Mouse (Mus musculus): ENCODE results near the gene Adamts15. TPM values are rescaled to one million over a fixed set of nuclear protein-coding genes. Genes with fewer than 3 reads are reported as not detected.

Gene Adamts15
- total RNA-seq (2021) = 1 to 10 TPM; 4.3 to 8.8 TPM
- long read RNA-seq, experiment 1, partial matches to known transcripts = 5 of 5 reads
- long read RNA-seq, experiment 1, other reads (novel, unspliced or antisense) = 0 of 5 reads
- long read RNA-seq, experiment 2 = 0 reads

GRCm38 (mm10) chr9:30922197-30922894 is at the start of gene Adamts15:
Gene Adamts15, minus strand, starts transcription at chr9:30922452.
- DNase-seq = peak; percentile 77 to 78

DNA sequence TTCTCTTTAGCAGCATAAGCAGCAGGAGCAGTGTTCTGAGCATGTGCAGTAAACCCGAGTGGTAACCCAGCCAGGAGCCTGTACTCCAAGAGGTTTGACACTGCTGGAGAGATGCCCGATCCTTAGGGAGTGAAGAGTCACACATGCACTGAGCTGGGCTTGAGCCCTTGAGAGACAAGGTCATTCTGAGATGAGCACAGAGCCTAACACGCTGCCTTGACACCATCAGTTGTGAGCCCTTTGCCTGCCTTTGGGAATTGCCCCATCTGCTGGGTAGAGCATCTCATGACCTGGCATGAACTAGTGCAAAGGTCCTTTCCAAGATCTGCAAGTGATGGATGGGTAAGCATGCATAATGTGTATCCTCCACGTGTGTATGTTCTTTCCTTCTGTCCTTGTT is 49.7 kb upstream of the Adamts15 start:
- DNase-seq = peak; percentile 46 to 61

GRCm38 (mm10) chr9:30970001-30970400 is 47.7 kb upstream of the Adamts15 start:
- DNase-seq = no peak

GRCm38 (mm10) chr9:30968130-30968529 is 45.9 kb upstream of the Adamts15 start:
- DNase-seq = no peak

GRCm38 (mm10) chr9:30966881-30967280 is 44.6 kb upstream of the Adamts15 start:
- no peak for DNase-seq

- no peak for DNase-seq
Observed at GRCm38 (mm10) chr9:30964685-30965084, 42.4 kb upstream of the Adamts15 start.

GRCm38 (mm10) chr9:30963780-30964179 is 41.5 kb upstream of the Adamts15 start:
- DNase-seq = no peak

DNA sequence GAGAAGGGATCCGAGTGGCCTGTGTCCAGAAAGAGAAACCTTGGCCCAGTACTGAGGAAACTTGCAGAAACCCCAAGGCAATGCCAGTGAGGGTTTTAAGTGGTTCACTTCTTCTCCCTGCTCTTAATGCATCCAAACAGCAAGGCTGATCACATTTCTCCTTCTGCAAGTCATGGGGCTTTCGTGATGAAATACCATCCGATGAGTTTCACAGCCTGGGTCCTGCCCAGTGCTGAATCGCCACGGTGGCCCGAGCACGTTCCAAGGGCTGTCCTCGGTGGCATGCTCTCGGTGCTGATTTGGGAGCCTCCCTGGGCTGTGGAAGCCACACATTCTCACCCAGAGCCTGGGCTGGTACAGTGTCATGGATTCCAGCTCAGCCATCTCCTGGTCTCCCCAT is 33.0 kb upstream of the Adamts15 start:
- DNase-seq = no peak

- peak in 1 of 2 experiments; percentile 20 for DNase-seq
Observed at GRCm38 (mm10) chr9:30953287-30953686, 31.0 kb upstream of the Adamts15 start.

- DNase-seq = no peak
Observed at GRCm38 (mm10) chr9:30951461-30951860, 29.2 kb upstream of the Adamts15 start.

DNA sequence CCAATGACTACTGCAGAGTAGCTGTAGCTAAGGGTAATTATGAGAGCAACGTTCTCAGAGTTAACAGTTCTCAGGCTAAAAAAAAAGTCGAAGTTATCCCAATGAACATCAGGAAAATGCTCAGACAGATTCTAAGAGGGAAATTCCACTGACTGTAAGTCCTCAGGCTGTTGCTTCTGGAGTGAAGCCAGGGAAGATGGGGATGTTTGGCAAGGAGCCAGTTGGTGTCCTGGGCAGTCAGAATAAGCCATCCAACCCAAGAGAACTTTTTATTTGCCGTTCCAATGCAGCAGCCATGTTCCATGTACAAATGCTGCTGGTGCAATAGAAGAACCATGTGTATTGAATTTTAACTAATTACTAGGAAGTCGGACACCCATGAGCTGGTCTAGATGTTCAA is 28.3 kb upstream of the Adamts15 start:
- DNase-seq = peak; percentile 46 to 52

DNA sequence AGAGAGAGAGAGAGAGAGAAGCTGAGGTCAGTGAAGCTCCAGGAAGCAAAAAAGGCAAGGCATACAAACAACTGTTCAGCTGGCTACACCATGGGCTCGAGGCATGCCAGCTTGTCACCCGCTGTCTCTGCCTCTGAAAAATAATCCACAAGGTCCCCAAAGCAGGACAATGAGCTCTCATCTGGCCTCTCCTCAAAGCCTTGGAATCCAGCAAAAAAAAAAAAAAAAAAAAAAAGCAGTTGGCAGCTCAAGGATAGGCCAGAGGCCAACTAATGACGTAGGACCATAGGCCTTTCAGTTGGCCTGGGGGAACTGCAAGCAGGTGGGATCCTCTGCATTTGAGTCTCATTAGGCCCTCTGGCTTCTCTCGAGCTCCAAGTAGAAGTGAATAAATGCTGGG is 27.7 kb upstream of the Adamts15 start:
- DNase-seq = peak; percentile 38 to 40

DNA sequence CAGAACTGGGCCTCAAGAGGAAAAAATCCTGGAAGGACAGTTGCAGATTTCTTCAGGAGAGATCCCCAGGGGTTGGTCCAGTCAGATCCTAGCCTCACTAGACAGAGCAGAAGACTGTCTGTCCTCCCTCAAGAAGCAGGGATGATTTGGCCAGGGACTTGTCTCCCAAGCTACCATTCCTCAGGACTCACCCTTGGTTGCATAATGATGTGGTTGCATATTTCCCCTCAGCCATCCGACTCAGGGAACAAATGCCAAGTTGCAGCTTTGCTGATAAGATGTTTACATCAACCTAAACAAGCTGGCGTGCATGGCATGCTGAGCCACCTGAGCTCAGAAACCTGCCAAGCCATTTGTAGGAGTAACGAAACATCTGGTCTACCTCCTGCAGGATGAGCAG is 27.2 kb upstream of the Adamts15 start:
- DNase-seq = no peak

GRCm38 (mm10) chr9:30945276-30945675 is 23.0 kb upstream of the Adamts15 start:
- no peak for DNase-seq

- no peak for DNase-seq
Observed at GRCm38 (mm10) chr9:30944234-30944633, 22.0 kb upstream of the Adamts15 start.

- no peak for DNase-seq
Observed at GRCm38 (mm10) chr9:30943341-30943740, 21.1 kb upstream of the Adamts15 start.

DNA sequence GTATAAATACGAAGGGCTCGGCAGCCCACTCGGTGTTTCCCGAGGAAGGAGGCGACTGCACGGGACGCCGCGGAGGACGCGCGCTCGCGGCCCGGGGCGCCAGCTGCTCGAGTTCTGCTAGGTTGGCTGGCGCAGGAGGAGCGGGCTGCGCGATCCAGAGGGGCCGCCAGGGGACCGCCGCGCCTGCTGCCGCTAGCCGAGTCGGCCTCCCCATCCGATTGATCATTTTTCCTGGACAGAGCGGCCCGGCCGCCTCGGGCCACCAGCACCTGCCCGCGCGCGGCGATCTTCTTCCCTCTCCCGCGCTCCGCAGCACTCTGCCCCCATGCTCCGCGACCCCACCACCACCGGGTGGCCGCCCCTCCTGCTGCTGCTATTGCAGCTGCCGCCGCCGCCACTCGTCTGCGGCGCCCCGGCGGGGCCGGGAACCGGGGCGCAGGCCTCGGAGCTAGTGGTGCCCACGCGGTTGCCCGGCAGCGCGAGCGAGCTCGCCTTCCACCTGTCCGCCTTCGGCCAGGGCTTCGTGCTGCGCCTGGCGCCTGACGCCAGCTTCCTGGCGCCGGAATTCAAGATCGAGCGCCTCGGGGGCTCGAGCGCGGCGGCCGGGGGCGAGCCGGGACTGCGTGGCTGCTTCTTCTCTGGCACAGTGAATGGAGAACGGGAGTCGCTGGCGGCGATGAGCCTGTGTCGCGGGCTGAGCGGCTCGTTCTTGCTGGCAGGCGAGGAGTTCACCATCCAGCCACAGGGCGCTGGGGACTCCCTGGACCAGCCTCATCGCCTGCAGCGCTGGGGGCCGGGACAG is 20.5 kb upstream of the Adamts15 start, which contains the start of gene Adamts8:
Gene Adamts8, plus strand, starts transcription at position 51 of the 802 bp plus-strand sequence.
- DNase-seq = peak; percentile 57 to 65

DNA sequence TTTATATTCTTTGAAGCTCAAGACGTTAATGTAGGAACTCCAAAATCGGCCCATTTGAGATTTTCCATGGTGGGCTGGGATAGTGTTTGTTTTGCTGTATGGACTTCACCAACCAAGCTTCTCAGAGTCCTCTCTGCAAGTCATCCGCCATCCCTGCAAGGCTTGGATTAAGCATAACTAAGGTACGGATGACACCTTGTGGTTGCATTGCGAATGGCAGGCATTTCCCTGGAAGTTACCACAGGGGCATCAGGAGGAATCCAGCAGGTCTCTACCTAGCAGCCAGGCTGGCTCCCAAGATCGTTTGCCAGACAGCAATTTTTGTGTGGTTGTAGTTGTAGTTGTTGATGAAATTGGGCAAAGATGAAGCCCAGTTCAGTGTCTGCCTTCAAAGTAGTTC is 18.1 kb upstream of the Adamts15 start:
- peak; percentile 82 to 87 for DNase-seq

DNA sequence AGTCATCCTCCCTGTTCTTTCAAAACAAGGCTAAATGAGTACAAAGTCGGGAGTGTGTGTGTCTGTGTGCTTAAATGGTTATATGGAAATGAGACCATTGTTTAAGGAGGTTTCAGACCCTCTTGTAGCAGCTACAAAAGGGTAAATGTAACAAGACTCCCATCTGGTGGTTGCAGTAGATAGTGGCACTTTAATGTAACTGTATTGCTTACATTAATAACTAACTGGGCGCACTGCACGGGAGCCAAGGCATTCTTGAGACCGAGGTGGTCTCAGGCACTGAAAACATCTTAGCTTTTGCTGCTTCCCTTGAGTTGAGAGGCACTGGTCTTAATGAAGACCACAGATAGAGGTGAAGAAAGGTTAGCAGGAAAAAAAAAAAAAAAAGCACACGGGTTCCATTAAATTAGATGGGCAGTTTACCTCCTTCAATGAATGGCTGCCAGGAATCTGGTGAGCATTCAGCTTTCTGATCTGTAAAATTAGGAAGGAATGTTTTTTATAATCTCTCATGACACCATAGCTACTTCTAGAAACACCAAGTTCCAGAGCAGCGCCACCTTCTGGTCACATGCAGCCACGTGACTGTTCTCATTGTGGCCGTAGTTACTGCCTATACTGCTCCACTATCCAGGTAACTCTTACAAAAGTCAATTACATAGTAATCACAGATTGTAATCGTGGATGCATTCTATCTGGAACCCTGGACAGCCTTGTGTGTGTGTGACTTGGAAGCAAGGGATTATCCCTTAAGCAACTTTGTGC is 14.6 kb upstream of the Adamts15 start:
- peak; percentile 72 to 79 for DNase-seq

GRCm38 (mm10) chr9:30934827-30935226 is 12.6 kb upstream of the Adamts15 start:
- DNase-seq = no peak

GRCm38 (mm10) chr9:30932346-30932745 is 10.1 kb upstream of the Adamts15 start:
- DNase-seq = no peak

DNA sequence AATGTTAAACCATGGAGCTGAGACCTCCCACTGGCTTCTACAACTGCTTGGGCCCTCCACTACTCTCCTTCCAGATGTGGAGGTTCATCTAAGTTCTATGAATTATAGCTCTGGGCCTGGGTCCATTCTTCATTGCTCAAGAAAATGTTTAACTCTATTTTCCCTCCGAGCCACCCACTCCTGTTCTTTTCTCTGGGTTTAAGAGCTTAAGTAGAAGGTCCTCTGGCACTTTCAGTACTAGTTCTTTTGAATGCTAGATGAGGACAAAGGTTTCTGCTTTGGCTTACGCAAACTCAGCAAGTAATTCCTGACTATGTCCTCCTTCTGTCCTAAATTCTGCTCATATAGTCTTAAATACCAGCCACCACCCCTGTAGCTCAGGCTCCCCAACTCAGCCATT is 6.5 kb upstream of the Adamts15 start:
- no peak for DNase-seq

All from adrenal gland, postnatal 36 days (tissue).